Mouse (Mus musculus): ENCODE results near the gene Tfap2a. TPM values are rescaled to one million over a fixed set of nuclear protein-coding genes. Genes with fewer than 3 reads are reported as not detected.

Gene Tfap2a
- polyA plus RNA-seq, 1 experiment from 2014 or later, result 3.4 TPM

GRCm38 (mm10) chr13:40728626-40728990 is 9.6 kb downstream of the Tfap2a start:
- H3K4me2 ChIP-seq (replicated peaks; ENCODE audit: low read depth), result peak overlapping the region; percentile 70

GRCm38 (mm10) chr13:40727731-40728625 is 10.2 kb downstream of the Tfap2a start:
- no peak for DNase-seq (ENCODE audit: low spot score)
- H3K9ac ChIP-seq (ENCODE audit: low read length), result peak overlapping the region; percentile 27
- 6% methylated on average over 42 of the region's 42 CpGs for WGBS
- H3K4me3 ChIP-seq (ENCODE audit: low read depth, low read length), result peak overlapping the region; percentile 60
- 0 out of 2 replicates have a peak, but pooled peaks cover 2% of the 10 kb centered on the region for H3K36me3 ChIP-seq (ENCODE audit: control insufficient read depth, insufficient read depth, low read length)
- ATAC-seq (ENCODE audit: low FRiP score, low TSS enrichment), result no peak
- no peak overlapping the region for H3K27ac ChIP-seq (replicated peaks)
- TF ChIP-seq EP300 (optimal IDR thresholded peaks at IDR 0.05) (no peak), CTCF (IDR thresholded peaks at IDR 0.05; ENCODE audit: low read depth) (no peak)
- peaks cover 3% of the 10 kb centered on the region; the same call in 1 of the 2 replicates for H3K27me3 ChIP-seq (ENCODE audit: control insufficient read depth, insufficient read depth, low read length)
- peak overlapping the region; percentile 70 for H3K4me2 ChIP-seq (replicated peaks; ENCODE audit: low read depth)
- H3K9me3 ChIP-seq (ENCODE audit: control insufficient read depth, low read length), result no peaks in the 10 kb centered on the region
- H3K4me1 ChIP-seq (replicated peaks; ENCODE audit: control insufficient read depth, insufficient read depth), result 0 out of 2 replicates have a peak, but pooled peaks cover 3% of the 10 kb centered on the region

More at GRCm38 (mm10) chr13:40728626-40728990, 9.6 kb downstream of the Tfap2a start:
- no peak for TF ChIP-seq EP300 (optimal IDR thresholded peaks at IDR 0.05)
- no peak for TF ChIP-seq CTCF (IDR thresholded peaks at IDR 0.05; ENCODE audit: low read depth)
- 0 out of 2 replicates have a peak, but pooled peaks cover 2% of the 10 kb centered on the region for H3K36me3 ChIP-seq (ENCODE audit: control insufficient read depth, insufficient read depth, low read length)
- DNase-seq (ENCODE audit: low spot score), result no peak
- no peak for ATAC-seq (ENCODE audit: low FRiP score, low TSS enrichment)
- peak overlapping the region; percentile 27; the same call in 1 of the 2 replicates for H3K9ac ChIP-seq (ENCODE audit: low read length)
- no peaks in the 10 kb centered on the region for H3K9me3 ChIP-seq (ENCODE audit: control insufficient read depth, low read length)
- peaks cover 8% of the 10 kb centered on the region; the same call in 1 of the 2 replicates for H3K27me3 ChIP-seq (ENCODE audit: control insufficient read depth, insufficient read depth, low read length)
- H3K4me1 ChIP-seq (replicated peaks; ENCODE audit: control insufficient read depth, insufficient read depth), result no peaks in the 10 kb centered on the region
- no peak overlapping the region for H3K27ac ChIP-seq (replicated peaks)
- 4% methylated on average over 15 of the region's 15 CpGs for WGBS
- peak overlapping the region; percentile 60 for H3K4me3 ChIP-seq (ENCODE audit: low read depth, low read length)

GRCm38 (mm10) chr13:40725924-40726323 is 12.3 kb downstream of the Tfap2a start:
- Histone ChIP-seq H3K27ac (replicated peaks) (no peak overlapping the region), H3K36me3 (ENCODE audit: control insufficient read depth, insufficient read depth, low read length) (0 out of 2 replicates have a peak, but pooled peaks cover 2% of the 10 kb centered on the region), H3K4me3 (ENCODE audit: low read depth, low read length) (no peak overlapping the region), H3K4me1 (replicated peaks; ENCODE audit: control insufficient read depth, insufficient read depth) (0 out of 2 replicates have a peak, but pooled peaks cover 3% of the 10 kb centered on the region), H3K4me2 (replicated peaks; ENCODE audit: low read depth) (no peak overlapping the region), H3K9ac (ENCODE audit: low read length) (no peak overlapping the region), H3K9me3 (ENCODE audit: control insufficient read depth, low read length) (no peaks in the 10 kb centered on the region), H3K27me3 (ENCODE audit: control insufficient read depth, insufficient read depth, low read length) (no peaks in the 10 kb centered on the region)
- 4% methylated on average over 7 of the region's 7 CpGs for WGBS
- no peak for DNase-seq (ENCODE audit: low spot score)
- no peak for ATAC-seq (ENCODE audit: low FRiP score, low TSS enrichment)
- TF ChIP-seq CTCF (IDR thresholded peaks at IDR 0.05; ENCODE audit: low read depth) (no peak), EP300 (optimal IDR thresholded peaks at IDR 0.05) (no peak)

- H3K4me1 ChIP-seq (replicated peaks; ENCODE audit: control insufficient read depth, insufficient read depth), result 0 out of 2 replicates have a peak, but pooled peaks cover 3% of the 10 kb centered on the region
- peak overlapping the region; percentile 45; the same call in 1 of the 2 replicates for H3K4me3 ChIP-seq (ENCODE audit: low read depth, low read length)
- TF ChIP-seq CTCF (IDR thresholded peaks at IDR 0.05; ENCODE audit: low read depth) (no peak), EP300 (optimal IDR thresholded peaks at IDR 0.05) (no peak)
- H3K27me3 ChIP-seq (ENCODE audit: control insufficient read depth, insufficient read depth, low read length), result no peaks in the 10 kb centered on the region
- H3K9me3 ChIP-seq (ENCODE audit: control insufficient read depth, low read length), result no peaks in the 10 kb centered on the region
- peak overlapping the region; percentile 65 for H3K4me2 ChIP-seq (replicated peaks; ENCODE audit: low read depth)
- H3K36me3 ChIP-seq (ENCODE audit: control insufficient read depth, insufficient read depth, low read length), result 0 out of 2 replicates have a peak, but pooled peaks cover 2% of the 10 kb centered on the region
- WGBS, result 16% methylated on average over 5 of the region's 5 CpGs
- H3K9ac ChIP-seq (ENCODE audit: low read length), result peak overlapping the region; percentile 38; the same call in 1 of the 2 replicates
- ATAC-seq (ENCODE audit: low FRiP score, low TSS enrichment) (no peak), DNase-seq (ENCODE audit: low spot score) (no peak)
- no peak overlapping the region for H3K27ac ChIP-seq (replicated peaks)
These were observed 14.6 kb downstream of the Tfap2a start for GRCm38 (mm10) chr13:40723598-40723920.

GRCm38 (mm10) chr13:40722741-40723597 is 15.2 kb downstream of the Tfap2a start:
- Histone ChIP-seq H3K4me3 (ENCODE audit: low read depth, low read length) (peak overlapping the region; percentile 45), H3K4me1 (replicated peaks; ENCODE audit: control insufficient read depth, insufficient read depth) (0 out of 2 replicates have a peak, but pooled peaks cover 3% of the 10 kb centered on the region), H3K9me3 (ENCODE audit: control insufficient read depth, low read length) (no peaks in the 10 kb centered on the region), H3K27ac (replicated peaks) (no peak overlapping the region; the same call in 1 of the 2 replicates), H3K27me3 (ENCODE audit: control insufficient read depth, insufficient read depth, low read length) (no peaks in the 10 kb centered on the region), H3K4me2 (replicated peaks; ENCODE audit: low read depth) (peak overlapping the region; percentile 65), H3K9ac (ENCODE audit: low read length) (peak overlapping the region; percentile 38; the same call in 1 of the 2 replicates), H3K36me3 (ENCODE audit: control insufficient read depth, insufficient read depth, low read length) (no peaks in the 10 kb centered on the region)
- DNase-seq (ENCODE audit: low spot score) (peak; percentile 98), ATAC-seq (ENCODE audit: low FRiP score, low TSS enrichment) (peak; percentile 97)
- peak; percentile 71 for TF ChIP-seq CTCF (IDR thresholded peaks at IDR 0.05; ENCODE audit: low read depth)
- TF ChIP-seq EP300 (optimal IDR thresholded peaks at IDR 0.05), result no peak
- WGBS, result 1% methylated on average over 64 of the region's 70 CpGs

Measured in stomach, postnatal 0 days (tissue).